Mouse (Mus musculus): ENCODE results near the gene Ina. TPM values are rescaled to one million over a fixed set of nuclear protein-coding genes. Genes with fewer than 3 reads are reported as not detected.

Gene Ina
- polyA plus RNA-seq, 1 experiment from 2014 or later: 0.98 TPM

Other genes starting within 250 kb of the Ina start
- 86.8 and 95.2 TPM in 2 replicates for gene Nt5c2, start 455 bp downstream of the Ina start, polyA plus RNA-seq (2015; fragmentation: Nextera tagmentation; extraction: Ambion mirVana)
- gene Pcgf6, start 36.2 kb downstream of the Ina start, polyA plus RNA-seq (2015; fragmentation: Nextera tagmentation; extraction: Ambion mirVana): 23.3 and 25.0 TPM in 2 replicates
- 5.7 and 5.8 TPM in 2 replicates for gene Taf5, start 53.0 kb downstream of the Ina start, polyA plus RNA-seq (2015; fragmentation: Nextera tagmentation; extraction: Ambion mirVana)
- gene Usmg5, start 75.9 kb downstream of the Ina start, polyA plus RNA-seq (2015; fragmentation: Nextera tagmentation; extraction: Ambion mirVana): 1,251 and 1,259 TPM in 2 replicates
- 9.9 and 10.8 TPM in 2 replicates for gene Pdcd11, start 76.1 kb downstream of the Ina start, polyA plus RNA-seq (2015; fragmentation: Nextera tagmentation; extraction: Ambion mirVana)
- 8.3 and 9.4 TPM in 2 replicates for gene Calhm2, start 123.6 kb downstream of the Ina start, polyA plus RNA-seq (2015; fragmentation: Nextera tagmentation; extraction: Ambion mirVana)
- not detected in 2 replicates for gene Calhm1, start 129.6 kb downstream of the Ina start, polyA plus RNA-seq (2015; fragmentation: Nextera tagmentation; extraction: Ambion mirVana)
- not detected in 2 replicates for gene Calhm3, start 143.1 kb downstream of the Ina start, polyA plus RNA-seq (2015; fragmentation: Nextera tagmentation; extraction: Ambion mirVana)
- gene Neurl1a, start 164.1 kb downstream of the Ina start, polyA plus RNA-seq (2015; fragmentation: Nextera tagmentation; extraction: Ambion mirVana): 7.9 and 8.2 TPM in 2 replicates

All from limb, embryonic 13.5 days (tissue).